8 mouse cellular contexts compared by ENCODE assay signal in genomic region chr1:37996226-37996625, GRCm38 (mm10). TPM values are rescaled to one million over a fixed set of nuclear protein-coding genes. Genes with fewer than 3 reads are reported as not detected.
A peak's percentile ranks its signal among the peaks of the same experiment; 100 is the strongest.
DNase-seq lines count a peak whose midpoint lies in the region; ATAC-seq and TF ChIP-seq lines count a peak whose summit lies in the region.

No protein-coding gene starts in this region.

- H3K27ac ChIP-seq in embryonic facial prominence, embryonic 14.5 days (replicated peaks; ENCODE audit: low read depth, low read length), result no peak overlapping the region; the same call in 1 of the 2 replicates
- peak overlapping the region; percentile 92; the same call in 1 of the 2 replicates for H3K27ac ChIP-seq in intestine, embryonic 16.5 days (ENCODE audit: low read length)
- no peak overlapping the region for H3K27ac ChIP-seq in neural tube, embryonic 14.5 days (ENCODE audit: low read depth, low read length)

- no peak for DNase-seq in lung, adult 2 months
- DNase-seq in lung, postnatal 4 days, result no peak
- DNase-seq in embryonic facial prominence, embryonic 14.5 days (ENCODE audit: low spot score), result no peak
- no peak for DNase-seq in urinary bladder, postnatal 36 days (ENCODE audit: low spot score in 2 of 2)
- no peak for DNase-seq in frontal cortex, postnatal 10 days (ENCODE audit: low spot score in 2 of 2)
- no peak for DNase-seq in cerebellum, adult 9-11 months

- ATAC-seq in embryonic facial prominence, embryonic 14.5 days (ENCODE audit: low read depth), result no peak
- no peak for ATAC-seq in intestine, embryonic 16.5 days
- ATAC-seq in neural tube, embryonic 14.5 days (ENCODE audit: low read depth), result no peak

- H3K9ac ChIP-seq in embryonic facial prominence, embryonic 14.5 days (ENCODE audit: low read depth, low read length), result peak overlapping the region; percentile 87
- peak overlapping the region; percentile 79 for H3K9ac ChIP-seq in intestine, embryonic 16.5 days (ENCODE audit: low read depth, low read length)
- H3K9ac ChIP-seq in neural tube, embryonic 14.5 days (replicated peaks; ENCODE audit: low read depth, low read length), result peak overlapping the region; percentile 83

- no peak for TF ChIP-seq CTCF in lung, adult 2 months (IDR thresholded peaks at IDR 0.05; ENCODE audit: insufficient read depth, low read length)

- H3K4me2 ChIP-seq in embryonic facial prominence, embryonic 14.5 days (ENCODE audit: low read depth, low read length), result peak overlapping the region; percentile 68
- H3K4me2 ChIP-seq in intestine, embryonic 16.5 days (ENCODE audit: low read depth, low read length), result peak overlapping the region; percentile 78
- H3K4me2 ChIP-seq in neural tube, embryonic 14.5 days (ENCODE audit: low read depth, low read length), result peak overlapping the region; percentile 86

- H3K9me3 ChIP-seq in embryonic facial prominence, embryonic 14.5 days (ENCODE audit: control insufficient read depth, low read length), result no peaks in the 10 kb centered on the region
- no peaks in the 10 kb centered on the region for H3K9me3 ChIP-seq in intestine, embryonic 16.5 days (ENCODE audit: control insufficient read depth, low read length)
- H3K9me3 ChIP-seq in neural tube, embryonic 14.5 days (ENCODE audit: control insufficient read depth, low read length), result no peaks in the 10 kb centered on the region

- H3K4me1 ChIP-seq in lung, adult 2 months (ENCODE audit: control insufficient read depth, insufficient read depth, low read length), result peaks cover 5% of the 10 kb centered on the region
- H3K4me1 ChIP-seq in embryonic facial prominence, embryonic 14.5 days (ENCODE audit: control insufficient read depth, insufficient read depth, low read length), result peaks cover 7% of the 10 kb centered on the region
- peaks cover 17% of the 10 kb centered on the region for H3K4me1 ChIP-seq in intestine, embryonic 16.5 days (ENCODE audit: control insufficient read depth, insufficient read depth, low read length)
- H3K4me1 ChIP-seq in neural tube, embryonic 14.5 days (ENCODE audit: control insufficient read depth, insufficient read depth, low read length), result peaks cover 15% of the 10 kb centered on the region

- peak overlapping the region; percentile 89 for H3K4me3 ChIP-seq in lung, adult 2 months (replicated peaks; ENCODE audit: extremely low read depth, low read depth, low read length)
- H3K4me3 ChIP-seq in embryonic facial prominence, embryonic 14.5 days (ENCODE audit: low read depth, low read length), result peak overlapping the region; percentile 96
- peak overlapping the region; percentile 94 for H3K4me3 ChIP-seq in intestine, embryonic 16.5 days (ENCODE audit: low read length)
- peak overlapping the region; percentile 85 for H3K4me3 ChIP-seq in neural tube, embryonic 14.5 days (ENCODE audit: low read depth, low read length)

- no peaks in the 10 kb centered on the region for H3K27me3 ChIP-seq in embryonic facial prominence, embryonic 14.5 days (replicated peaks; ENCODE audit: control insufficient read depth, insufficient read depth, low read length)
- no peaks in the 10 kb centered on the region for H3K27me3 ChIP-seq in intestine, embryonic 16.5 days (replicated peaks; ENCODE audit: control insufficient read depth, insufficient read depth, low read length)
- H3K27me3 ChIP-seq in neural tube, embryonic 14.5 days (ENCODE audit: control insufficient read depth, insufficient read depth, low read length), result no peaks in the 10 kb centered on the region

- no peak for TF ChIP-seq POLR2A in lung, adult 2 months (IDR thresholded peaks at IDR 0.05; ENCODE audit: borderline replicate concordance, extremely low read depth, low read depth, low read length)

- peaks cover 43% of the 10 kb centered on the region for H3K36me3 ChIP-seq in embryonic facial prominence, embryonic 14.5 days (ENCODE audit: control insufficient read depth, insufficient read depth, low read length)
- H3K36me3 ChIP-seq in intestine, embryonic 16.5 days (ENCODE audit: control insufficient read depth, insufficient read depth, low read length), result peaks cover 13% of the 10 kb centered on the region
- peaks cover 28% of the 10 kb centered on the region for H3K36me3 ChIP-seq in neural tube, embryonic 14.5 days (ENCODE audit: control insufficient read depth, insufficient read depth, low read length)

- 35% methylated on average over 3 of the region's 3 CpGs for WGBS in lung, adult 2 months
- 50% methylated on average over 3 of the region's 3 CpGs for WGBS in embryonic facial prominence, embryonic 14.5 days
- WGBS in intestine, embryonic 16.5 days, result 44% methylated on average over 3 of the region's 3 CpGs
- 47% methylated on average over 3 of the region's 3 CpGs for WGBS in neural tube, embryonic 14.5 days

RNA-seq across cellular contexts. Expression of gene Txndc9, which starts 1.5 kb away (rescaled TPM):
- polyA plus RNA-seq in lung, adult 2 months (2012; rRNA removed), result 5.9 and 9.6 TPM in 2 replicates
- polyA plus RNA-seq in embryonic facial prominence, embryonic 14.5 days (2014; fragmentation: Nextera tagmentation; extraction: Ambion mirVana), result 125 and 130 TPM in 2 replicates
- polyA plus RNA-seq in intestine, embryonic 16.5 days (2015; fragmentation: Nextera tagmentation; extraction: Ambion mirVana), result 119 and 125 TPM in 2 replicates
- polyA plus RNA-seq in neural tube, embryonic 14.5 days (2014; fragmentation: Nextera tagmentation; extraction: Ambion mirVana), result 147 and 162 TPM in 2 replicates

RNA-seq across cellular contexts. Expression of gene Eif5b, which starts 1.6 kb away (rescaled TPM):
- 4.3 and 6.9 TPM in 2 replicates for polyA plus RNA-seq in lung, adult 2 months (2012; rRNA removed)
- 24.5 and 25.1 TPM in 2 replicates for polyA plus RNA-seq in embryonic facial prominence, embryonic 14.5 days (2014; fragmentation: Nextera tagmentation; extraction: Ambion mirVana)
- polyA plus RNA-seq in intestine, embryonic 16.5 days (2015; fragmentation: Nextera tagmentation; extraction: Ambion mirVana), result 18.4 and 21.1 TPM in 2 replicates
- 22.8 and 22.9 TPM in 2 replicates for polyA plus RNA-seq in neural tube, embryonic 14.5 days (2014; fragmentation: Nextera tagmentation; extraction: Ambion mirVana)

RNA-seq across cellular contexts. Expression of gene Lyg1, which starts 38.7 kb away (rescaled TPM):
- polyA plus RNA-seq in lung, adult 2 months (2012; rRNA removed), result 7.4 TPM in 1 of 2 replicates, not detected in the other
- not detected in 2 replicates for polyA plus RNA-seq in embryonic facial prominence, embryonic 14.5 days (2014; fragmentation: Nextera tagmentation; extraction: Ambion mirVana)
- polyA plus RNA-seq in intestine, embryonic 16.5 days (2015; fragmentation: Nextera tagmentation; extraction: Ambion mirVana), result not detected in 2 replicates
- polyA plus RNA-seq in neural tube, embryonic 14.5 days (2014; fragmentation: Nextera tagmentation; extraction: Ambion mirVana), result not detected in 2 replicates

Comparison
In these comparisons a context has a peak if more than half of its experiments do, and no peak if none do; other contexts are left out.
1. RNA of gene Txndc9, which starts 1.5 kb away (polyA plus RNA-seq): 147 to 162 TPM in neural tube, embryonic 14.5 days, 125 to 130 TPM in embryonic facial prominence, embryonic 14.5 days and 119 to 125 TPM in intestine, embryonic 16.5 days; 5.9 to 9.6 TPM in lung, adult 2 months; every median in the first group is over 10 times any median in the second.
2. Peak in every context shown above with its lines, with median percentiles within 50 percentile points of each other: H3K4me3 ChIP-seq, H3K4me2 ChIP-seq and H3K9ac ChIP-seq.